Mouse (Mus musculus): ENCODE data around the gene 2610301B20Rik. TPM values are rescaled to one million over a fixed set of nuclear protein-coding genes. Genes with fewer than 3 reads are reported as not detected.
A peak's percentile ranks its signal among the peaks of the same experiment; 100 is the strongest.

Gene 2610301B20Rik
- total and polyA plus RNA-seq, 2 experiments from 2014 or later, result 28.6 to 37.0 TPM

DNA sequence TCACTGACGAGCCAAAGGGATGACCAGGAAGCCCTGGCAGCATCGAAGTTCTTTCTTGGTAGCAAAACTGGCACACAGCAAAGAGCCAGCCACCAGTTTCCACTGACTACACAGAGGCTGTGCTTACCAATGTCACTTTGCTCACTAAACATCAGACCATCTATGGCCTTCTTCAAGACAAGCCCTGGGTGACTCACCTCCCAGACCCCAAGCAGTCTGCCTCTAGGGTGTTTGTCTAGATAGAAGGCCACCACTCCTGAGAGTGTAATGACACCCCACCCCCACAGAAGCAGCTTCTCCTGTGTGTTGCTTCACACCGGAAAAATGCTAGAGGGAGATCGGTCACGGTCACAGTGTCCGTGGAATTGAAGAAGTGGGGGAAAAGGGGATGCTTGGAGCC is 45.7 kb downstream of the 2610301B20Rik start:
- Histone ChIP-seq H3K4me1 (ENCODE audit: insufficient read depth, low read length) (no peaks in the 10 kb centered on the region), H3K4me3 (ENCODE audit: low read depth, low read length) (no peak overlapping the region), H3K4me2 (ENCODE audit: low read depth, low read length, poor library complexity, severe bottlenecking) (no peak overlapping the region), H3K9me3 (ENCODE audit: low read length) (no peaks in the 10 kb centered on the region), H3K27ac (ENCODE audit: low read depth, low read length) (no peak overlapping the region), H3K36me3 (ENCODE audit: insufficient read depth, low read length) (no peaks in the 10 kb centered on the region), H3K9ac (replicated peaks; ENCODE audit: low read length, poor library complexity, severe bottlenecking) (no peak overlapping the region), H3K27me3 (ENCODE audit: insufficient read depth, low read length) (no peaks in the 10 kb centered on the region)
- DNase-seq (ENCODE audit: low spot score) (no peak), ATAC-seq (ENCODE audit: low FRiP score) (no peak)
- WGBS, result 89% methylated on average over 6 of the region's 6 CpGs
- no peak for TF ChIP-seq CTCF (IDR thresholded peaks at IDR 0.05)

DNA sequence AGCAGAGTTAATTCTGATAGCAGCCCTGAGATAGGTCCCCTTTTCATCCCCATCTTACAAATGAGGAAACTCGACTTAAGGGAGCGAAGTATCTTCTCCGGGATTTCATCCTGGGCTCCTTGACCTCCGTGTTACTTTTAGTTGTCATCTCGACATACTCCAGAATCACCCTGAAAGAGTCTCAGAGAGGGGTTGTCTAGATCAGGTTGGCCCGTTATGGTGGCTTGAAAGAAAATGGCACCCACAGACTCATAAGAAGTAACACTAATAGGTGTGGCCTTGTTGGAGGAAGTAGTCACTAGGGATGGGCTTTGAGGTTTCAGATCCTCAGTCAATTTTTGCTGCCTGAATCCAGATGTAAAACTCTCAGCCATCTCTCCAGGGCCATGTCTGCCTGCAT is 46.3 kb downstream of the 2610301B20Rik start:
- no peak for ATAC-seq (ENCODE audit: low FRiP score)
- TF ChIP-seq CTCF (IDR thresholded peaks at IDR 0.05), result no peak
- Histone ChIP-seq H3K4me2 (ENCODE audit: low read depth, low read length, poor library complexity, severe bottlenecking) (no peak overlapping the region), H3K27me3 (ENCODE audit: insufficient read depth, low read length) (no peaks in the 10 kb centered on the region), H3K9ac (replicated peaks; ENCODE audit: low read length, poor library complexity, severe bottlenecking) (no peak overlapping the region), H3K9me3 (ENCODE audit: low read length) (no peaks in the 10 kb centered on the region), H3K27ac (ENCODE audit: low read depth, low read length) (no peak overlapping the region), H3K36me3 (ENCODE audit: insufficient read depth, low read length) (no peaks in the 10 kb centered on the region), H3K4me3 (ENCODE audit: low read depth, low read length) (no peak overlapping the region), H3K4me1 (ENCODE audit: insufficient read depth, low read length) (no peaks in the 10 kb centered on the region)
- DNase-seq (ENCODE audit: low spot score), result no peak
- WGBS, result 95% methylated on average over 6 of the region's 6 CpGs

- no peaks in the 10 kb centered on the region for H3K4me1 ChIP-seq (ENCODE audit: insufficient read depth, low read length)
- H3K27ac ChIP-seq (ENCODE audit: low read depth, low read length), result no peak overlapping the region
- H3K4me3 ChIP-seq (ENCODE audit: low read depth, low read length), result no peak overlapping the region
- H3K9ac ChIP-seq (replicated peaks; ENCODE audit: low read length, poor library complexity, severe bottlenecking), result no peak overlapping the region
- no peaks in the 10 kb centered on the region for H3K36me3 ChIP-seq (ENCODE audit: insufficient read depth, low read length)
- no peaks in the 10 kb centered on the region for H3K9me3 ChIP-seq (ENCODE audit: low read length)
- no peak overlapping the region for H3K4me2 ChIP-seq (ENCODE audit: low read depth, low read length, poor library complexity, severe bottlenecking)
- no peak for ATAC-seq (ENCODE audit: low FRiP score)
- no peak for TF ChIP-seq CTCF (IDR thresholded peaks at IDR 0.05)
- DNase-seq (ENCODE audit: low spot score), result peak; percentile 63
- WGBS, result 41% methylated on average over 6 of the region's 6 CpGs
- H3K27me3 ChIP-seq (ENCODE audit: insufficient read depth, low read length), result no peaks in the 10 kb centered on the region
Measured at GRCm38 (mm10) chr4:10923180-10923579, 48.9 kb downstream of the 2610301B20Rik start.

DNA sequence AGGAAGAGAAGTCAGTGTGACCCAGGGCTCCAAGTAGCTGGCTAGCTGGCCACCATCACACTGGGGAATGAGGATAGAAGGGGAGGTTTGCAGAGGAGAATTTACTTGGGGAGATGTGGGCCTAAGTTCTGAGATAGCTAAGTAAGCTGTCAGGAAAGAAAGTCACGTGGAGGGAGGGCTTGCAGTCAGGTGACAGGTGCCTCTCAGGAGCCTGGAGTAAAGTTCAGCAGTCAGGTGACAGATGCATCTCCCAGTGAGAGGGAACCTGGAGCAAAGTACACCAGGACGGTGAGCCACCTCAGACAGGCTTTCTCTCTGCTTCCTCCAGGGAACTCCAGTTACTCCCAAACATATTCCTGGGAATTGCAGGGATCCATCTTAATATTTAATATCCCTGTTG is 49.8 kb downstream of the 2610301B20Rik start:
- TF ChIP-seq CTCF (IDR thresholded peaks at IDR 0.05), result no peak
- Histone ChIP-seq H3K9me3 (ENCODE audit: low read length) (no peaks in the 10 kb centered on the region), H3K4me1 (ENCODE audit: insufficient read depth, low read length) (no peaks in the 10 kb centered on the region), H3K27ac (ENCODE audit: low read depth, low read length) (no peak overlapping the region), H3K36me3 (ENCODE audit: insufficient read depth, low read length) (no peaks in the 10 kb centered on the region), H3K4me2 (ENCODE audit: low read depth, low read length, poor library complexity, severe bottlenecking) (no peak overlapping the region), H3K9ac (replicated peaks; ENCODE audit: low read length, poor library complexity, severe bottlenecking) (no peak overlapping the region), H3K4me3 (ENCODE audit: low read depth, low read length) (no peak overlapping the region), H3K27me3 (ENCODE audit: insufficient read depth, low read length) (no peaks in the 10 kb centered on the region)
- WGBS, result 81% methylated on average over 2 of the region's 2 CpGs
- ATAC-seq (ENCODE audit: low FRiP score) (no peak), DNase-seq (ENCODE audit: low spot score) (no peak)

DNA sequence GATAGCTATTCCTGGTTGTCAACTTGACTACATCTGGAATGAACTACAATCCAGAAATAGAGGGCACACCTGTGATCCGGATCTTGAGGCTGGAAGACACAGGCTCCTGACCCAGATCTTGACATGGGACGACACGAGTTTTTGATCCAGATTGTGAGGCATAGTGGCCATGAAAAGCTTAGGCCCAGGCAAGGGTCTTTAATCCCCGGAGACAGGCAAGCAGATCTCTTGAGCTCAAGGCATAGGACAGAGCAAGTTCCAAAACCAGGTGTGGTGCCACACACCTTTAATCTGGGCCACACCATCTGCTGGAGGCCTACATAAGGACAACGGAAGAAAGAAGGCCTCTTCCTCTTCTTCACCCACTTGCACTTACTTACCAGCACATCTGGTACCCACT is 50.2 kb downstream of the 2610301B20Rik start:
- ATAC-seq (ENCODE audit: low FRiP score) (no peak), DNase-seq (ENCODE audit: low spot score) (no peak)
- WGBS, result 84% methylated on average over 5 of the region's 5 CpGs
- no peaks in the 10 kb centered on the region for H3K9me3 ChIP-seq (ENCODE audit: low read length)
- TF ChIP-seq CTCF (IDR thresholded peaks at IDR 0.05), result no peak
- no peaks in the 10 kb centered on the region for H3K27me3 ChIP-seq (ENCODE audit: insufficient read depth, low read length)
- H3K27ac ChIP-seq (ENCODE audit: low read depth, low read length), result no peak overlapping the region
- no peak overlapping the region for H3K9ac ChIP-seq (replicated peaks; ENCODE audit: low read length, poor library complexity, severe bottlenecking)
- no peak overlapping the region for H3K4me2 ChIP-seq (ENCODE audit: low read depth, low read length, poor library complexity, severe bottlenecking)
- H3K4me3 ChIP-seq (ENCODE audit: low read depth, low read length), result no peak overlapping the region
- no peaks in the 10 kb centered on the region for H3K4me1 ChIP-seq (ENCODE audit: insufficient read depth, low read length)
- H3K36me3 ChIP-seq (ENCODE audit: insufficient read depth, low read length), result no peaks in the 10 kb centered on the region

DNA sequence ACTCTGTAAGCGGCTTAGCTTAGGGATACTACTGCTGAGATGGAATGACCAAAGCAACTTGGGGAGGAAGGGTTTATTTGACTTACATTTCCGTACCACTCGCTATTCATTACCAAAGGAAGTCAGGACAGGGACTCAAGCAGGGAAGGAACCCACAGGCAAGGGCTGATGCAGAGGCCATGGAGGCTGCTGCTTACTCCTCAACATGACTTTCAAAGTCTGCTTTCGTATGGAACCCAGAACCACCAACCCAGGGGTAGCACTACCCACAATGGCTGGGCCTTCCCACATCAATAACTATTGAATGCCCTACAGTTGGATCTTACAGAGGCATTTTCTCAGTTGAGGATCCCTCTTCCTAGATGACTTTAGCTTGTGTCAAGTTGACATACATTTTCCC is 52.1 kb downstream of the 2610301B20Rik start:
- Histone ChIP-seq H3K27ac (ENCODE audit: low read depth, low read length) (no peak overlapping the region), H3K27me3 (ENCODE audit: insufficient read depth, low read length) (no peaks in the 10 kb centered on the region), H3K4me1 (ENCODE audit: insufficient read depth, low read length) (no peaks in the 10 kb centered on the region), H3K4me2 (ENCODE audit: low read depth, low read length, poor library complexity, severe bottlenecking) (no peak overlapping the region), H3K4me3 (ENCODE audit: low read depth, low read length) (no peak overlapping the region), H3K9me3 (ENCODE audit: low read length) (no peaks in the 10 kb centered on the region), H3K9ac (replicated peaks; ENCODE audit: low read length, poor library complexity, severe bottlenecking) (no peak overlapping the region), H3K36me3 (ENCODE audit: insufficient read depth, low read length) (no peaks in the 10 kb centered on the region)
- ATAC-seq (ENCODE audit: low FRiP score) (no peak), DNase-seq (ENCODE audit: low spot score) (no peak)
- whole genome bisulfite sequencing, result 87% methylated on average over 4 of the region's 4 CpGs
- TF ChIP-seq CTCF (IDR thresholded peaks at IDR 0.05), result no peak

Measured in midbrain, postnatal 0 days (tissue).